In genomic region chr6:8421421-8421820, GRCm38 (mm10) we compare ENCODE assay signal across 22 mouse cellular contexts.
DNase-seq lines count a peak whose midpoint lies in the region; ATAC-seq and TF ChIP-seq lines count a peak whose summit lies in the region.
"Had no signal": no experiment of that assay in that cellular context is flagged by ENCODE, and none has a peak within 500 bp of the region (broad histone marks: within the 10 kb centered on the region; RNA-seq: fewer than 3 reads in every experiment).

No protein-coding gene starts in this region.

- peak overlapping the region; percentile 75 for H3K27ac ChIP-seq in forebrain, embryonic 13.5 days
- H3K27ac ChIP-seq in forebrain, embryonic 10.5 days, result no peak overlapping the region
- H3K27ac ChIP-seq in hindbrain, embryonic 16.5 days (ENCODE audit: low read depth, low read length), result peak overlapping the region; percentile 3; the same call in 1 of the 2 replicates
- H3K27ac ChIP-seq in hindbrain, embryonic 12.5 days, result no peak overlapping the region
- peak overlapping the region; percentile 56; the same call in 1 of the 2 replicates for H3K27ac ChIP-seq in forebrain, embryonic 14.5 days (ENCODE audit: low read depth, low read length)
- H3K27ac ChIP-seq in intestine, postnatal 0 days (ENCODE audit: low read depth, low read length), result no peak overlapping the region
- H3K27ac ChIP-seq: embryonic facial prominence, embryonic 12.5 days; heart, adult 2 months; limb, embryonic 15.5 days; midbrain, embryonic 15.5 days; stomach, postnatal 0 days had no signal

- H3K4me2 ChIP-seq in forebrain, embryonic 13.5 days, result peak overlapping the region; percentile 47; the same call in 1 of the 2 replicates
- no peak overlapping the region for H3K4me2 ChIP-seq in hindbrain, embryonic 16.5 days (ENCODE audit: low read length)
- H3K4me2 ChIP-seq in hindbrain, embryonic 12.5 days (replicated peaks), result no peak overlapping the region
- no peak overlapping the region for H3K4me2 ChIP-seq in forebrain, embryonic 14.5 days (ENCODE audit: low read length)
- no peak overlapping the region for H3K4me2 ChIP-seq in intestine, postnatal 0 days (replicated peaks; ENCODE audit: low read depth)
- H3K4me2 ChIP-seq: embryonic facial prominence, embryonic 12.5 days; kidney, embryonic 15.5 days; limb, embryonic 15.5 days had no signal

- H3K9ac ChIP-seq in forebrain, embryonic 13.5 days, result no peak overlapping the region
- H3K9ac ChIP-seq in hindbrain, embryonic 16.5 days (ENCODE audit: low read depth, low read length), result no peak overlapping the region
- no peak overlapping the region for H3K9ac ChIP-seq in hindbrain, embryonic 12.5 days
- H3K9ac ChIP-seq in forebrain, embryonic 14.5 days (ENCODE audit: low read length), result no peak overlapping the region
- H3K9ac ChIP-seq in intestine, postnatal 0 days (ENCODE audit: low read depth, low read length), result no peak overlapping the region
- H3K9ac ChIP-seq: embryonic facial prominence, embryonic 12.5 days; kidney, embryonic 15.5 days; limb, embryonic 15.5 days; midbrain, embryonic 15.5 days had no signal

- peaks cover 30% of the 10 kb centered on the region for H3K4me1 ChIP-seq in forebrain, embryonic 13.5 days
- peaks cover 4% of the 10 kb centered on the region; the same call in 1 of the 2 replicates for H3K4me1 ChIP-seq in forebrain, embryonic 10.5 days
- H3K4me1 ChIP-seq in hindbrain, embryonic 16.5 days (ENCODE audit: control insufficient read depth, insufficient read depth, low read depth, low read length), result peaks cover 3% of the 10 kb centered on the region
- peaks cover 4% of the 10 kb centered on the region for H3K4me1 ChIP-seq in hindbrain, embryonic 12.5 days
- H3K4me1 ChIP-seq in forebrain, embryonic 14.5 days (ENCODE audit: control insufficient read depth, insufficient read depth, low read length), result peaks cover 19% of the 10 kb centered on the region
- no peaks in the 10 kb centered on the region; the same call in 1 of the 2 replicates for H3K4me1 ChIP-seq in intestine, postnatal 0 days (replicated peaks; ENCODE audit: control insufficient read depth, insufficient read depth, low read length)

- no peak for DNase-seq in forebrain, embryonic 10.5 days (ENCODE audit: extremely low spot score, low spot score)
- DNase-seq in forebrain, embryonic 14.5 days (ENCODE audit: low spot score), result no peak
- no peak for DNase-seq in spleen, postnatal 14 days (ENCODE audit: low spot score in 2 of 2)
- DNase-seq: adrenal gland, adult 8-10 months; gastrocnemius, postnatal 10 days; heart, adult 2 months; heart, postnatal 10 days; kidney, postnatal 4 days; lung, postnatal 14 days had no signal

- H3K9me3 ChIP-seq in forebrain, embryonic 13.5 days (replicated peaks), result no peaks in the 10 kb centered on the region
- no peaks in the 10 kb centered on the region for H3K9me3 ChIP-seq in forebrain, embryonic 10.5 days
- H3K9me3 ChIP-seq in hindbrain, embryonic 16.5 days (ENCODE audit: control insufficient read depth, low read length), result no peaks in the 10 kb centered on the region
- H3K9me3 ChIP-seq in hindbrain, embryonic 12.5 days (replicated peaks), result no peaks in the 10 kb centered on the region
- H3K9me3 ChIP-seq in forebrain, embryonic 14.5 days (replicated peaks; ENCODE audit: control insufficient read depth, low read length), result no peaks in the 10 kb centered on the region
- no peaks in the 10 kb centered on the region for H3K9me3 ChIP-seq in intestine, postnatal 0 days (ENCODE audit: control insufficient read depth)
- H3K9me3 ChIP-seq: embryonic facial prominence, embryonic 12.5 days; kidney, embryonic 15.5 days; limb, embryonic 15.5 days; midbrain, embryonic 15.5 days had no signal

- no peak overlapping the region for H3K4me3 ChIP-seq in forebrain, embryonic 13.5 days
- no peak overlapping the region for H3K4me3 ChIP-seq in forebrain, embryonic 10.5 days
- H3K4me3 ChIP-seq in hindbrain, embryonic 16.5 days (ENCODE audit: low read length), result no peak overlapping the region
- H3K4me3 ChIP-seq in hindbrain, embryonic 12.5 days, result no peak overlapping the region
- no peak overlapping the region for H3K4me3 ChIP-seq in forebrain, embryonic 14.5 days (ENCODE audit: low read depth, low read length)
- H3K4me3 ChIP-seq in intestine, postnatal 0 days (ENCODE audit: low read depth, low read length), result no peak overlapping the region
- H3K4me3 ChIP-seq: embryonic facial prominence, embryonic 12.5 days; erythroblast, embryonic 14.5 days; heart, adult 2 months; kidney, embryonic 15.5 days; limb, embryonic 15.5 days; midbrain, embryonic 15.5 days; myocyte had no signal

- no peaks in the 10 kb centered on the region for H3K27me3 ChIP-seq in forebrain, embryonic 13.5 days
- H3K27me3 ChIP-seq in forebrain, embryonic 10.5 days (ENCODE audit: poor library complexity, severe bottlenecking), result no peaks in the 10 kb centered on the region
- H3K27me3 ChIP-seq in hindbrain, embryonic 16.5 days (replicated peaks; ENCODE audit: control insufficient read depth, insufficient read depth, low read length), result no peaks in the 10 kb centered on the region
- H3K27me3 ChIP-seq in hindbrain, embryonic 12.5 days, result no peaks in the 10 kb centered on the region
- H3K27me3 ChIP-seq in forebrain, embryonic 14.5 days (replicated peaks; ENCODE audit: control insufficient read depth, insufficient read depth, low read length), result no peaks in the 10 kb centered on the region
- no peaks in the 10 kb centered on the region for H3K27me3 ChIP-seq in intestine, postnatal 0 days (replicated peaks; ENCODE audit: control insufficient read depth, insufficient read depth, low read length)
- H3K27me3 ChIP-seq: embryonic facial prominence, embryonic 12.5 days; kidney, embryonic 15.5 days; limb, embryonic 15.5 days; midbrain, embryonic 15.5 days; Patski had no signal

- H3K36me3 ChIP-seq in forebrain, embryonic 13.5 days (ENCODE audit: poor library complexity, severe bottlenecking), result no peaks in the 10 kb centered on the region
- no peaks in the 10 kb centered on the region for H3K36me3 ChIP-seq in forebrain, embryonic 10.5 days (replicated peaks)
- no peaks in the 10 kb centered on the region for H3K36me3 ChIP-seq in hindbrain, embryonic 16.5 days (ENCODE audit: control insufficient read depth, insufficient read depth, low read length)
- H3K36me3 ChIP-seq in hindbrain, embryonic 12.5 days, result no peaks in the 10 kb centered on the region
- no peaks in the 10 kb centered on the region for H3K36me3 ChIP-seq in forebrain, embryonic 14.5 days (ENCODE audit: control insufficient read depth, insufficient read depth, low read length)
- H3K36me3 ChIP-seq in intestine, postnatal 0 days (ENCODE audit: control insufficient read depth, insufficient read depth), result no peaks in the 10 kb centered on the region
- H3K36me3 ChIP-seq: embryonic facial prominence, embryonic 12.5 days; kidney, embryonic 15.5 days; limb, embryonic 15.5 days; midbrain, embryonic 15.5 days had no signal

- 61% methylated on average over 5 of the region's 5 CpGs for WGBS in forebrain, embryonic 13.5 days
- WGBS in forebrain, embryonic 10.5 days, result 85% methylated on average over 5 of the region's 5 CpGs
- WGBS in hindbrain, embryonic 16.5 days, result 76% methylated on average over 5 of the region's 5 CpGs
- 81% methylated on average over 5 of the region's 5 CpGs for WGBS in hindbrain, embryonic 12.5 days
- WGBS in forebrain, embryonic 14.5 days, result 50% methylated on average over 5 of the region's 5 CpGs
- WGBS in intestine, postnatal 0 days, result 53% methylated on average over 5 of the region's 5 CpGs

- no peak for TF ChIP-seq CTCF in intestine, postnatal 0 days (IDR thresholded peaks at IDR 0.05; ENCODE audit: low read depth)

- ATAC-seq in forebrain, embryonic 13.5 days, result no peak
- no peak for ATAC-seq in hindbrain, embryonic 16.5 days
- ATAC-seq in hindbrain, embryonic 12.5 days (ENCODE audit: low FRiP score), result no peak
- no peak for ATAC-seq in forebrain, embryonic 14.5 days
- ATAC-seq in intestine, postnatal 0 days, result peak; percentile 54; the same call in 1 of the 2 replicates
- ATAC-seq: CD4-positive, CD25-positive, alpha-beta regulatory T cell, adult 4 months; Patski had no signal

Comparison
In these comparisons a context has a peak if more than half of its experiments do, and no peak if none do; other contexts are left out.
1. H3K27ac ChIP-seq: peak in forebrain, embryonic 13.5 days (single experiment), hindbrain, embryonic 16.5 days (single experiment) and forebrain, embryonic 14.5 days (single experiment); none in forebrain, embryonic 10.5 days (single experiment), hindbrain, embryonic 12.5 days (single experiment) and intestine, postnatal 0 days (single experiment).